Mouse (Mus musculus): ENCODE results near the gene Ncln.

Gene Ncln

GRCm38 (mm10) chr10:81496264-81496901, at the start of gene Ncln:
Gene Ncln (minus strand): TSS chr10:81496392.
- DNase-seq (ENCODE audit: low spot score): peak; percentile 98

GRCm38 (mm10) chr10:81545161-81545747, 49.1 kb upstream of the Ncln start, which contains the start of gene Gna11:
Gene Gna11 (minus strand): TSS chr10:81545190.
- DNase-seq (ENCODE audit: low spot score): peak; percentile 98

GRCm38 (mm10) chr10:81544296-81545160, 48.3 kb upstream of the Ncln start:
- DNase-seq (ENCODE audit: low spot score): no peak

- DNase-seq (ENCODE audit: low spot score): no peak
Measured at GRCm38 (mm10) chr10:81543633-81544032, 47.4 kb upstream of the Ncln start.

GRCm38 (mm10) chr10:81542727-81543460, 46.7 kb upstream of the Ncln start:
- DNase-seq (ENCODE audit: low spot score): no peak

GRCm38 (mm10) chr10:81541803-81542202, 45.6 kb upstream of the Ncln start:
- peak; percentile 71 for DNase-seq (ENCODE audit: low spot score)

DNA sequence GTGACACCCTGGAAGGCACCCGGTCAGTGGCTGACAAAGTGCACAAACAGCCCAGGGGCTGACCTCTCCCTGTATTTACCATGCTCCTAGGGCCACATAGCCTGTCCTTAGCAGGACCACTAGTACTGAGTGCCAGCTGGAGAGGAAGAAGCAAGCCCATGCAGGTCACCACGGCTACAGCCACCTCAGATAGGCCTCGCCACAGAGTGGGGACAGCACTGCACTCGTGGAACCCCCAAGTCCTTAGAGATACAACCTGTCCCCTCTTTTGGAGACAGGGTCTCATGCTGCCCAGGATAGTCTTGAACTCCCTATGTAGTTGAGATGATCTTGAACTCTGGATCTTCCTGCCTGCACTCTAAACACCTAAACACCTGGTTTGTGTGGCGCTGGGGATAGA, 45.2 kb upstream of the Ncln start:
- DNase-seq (ENCODE audit: low spot score): no peak

DNA sequence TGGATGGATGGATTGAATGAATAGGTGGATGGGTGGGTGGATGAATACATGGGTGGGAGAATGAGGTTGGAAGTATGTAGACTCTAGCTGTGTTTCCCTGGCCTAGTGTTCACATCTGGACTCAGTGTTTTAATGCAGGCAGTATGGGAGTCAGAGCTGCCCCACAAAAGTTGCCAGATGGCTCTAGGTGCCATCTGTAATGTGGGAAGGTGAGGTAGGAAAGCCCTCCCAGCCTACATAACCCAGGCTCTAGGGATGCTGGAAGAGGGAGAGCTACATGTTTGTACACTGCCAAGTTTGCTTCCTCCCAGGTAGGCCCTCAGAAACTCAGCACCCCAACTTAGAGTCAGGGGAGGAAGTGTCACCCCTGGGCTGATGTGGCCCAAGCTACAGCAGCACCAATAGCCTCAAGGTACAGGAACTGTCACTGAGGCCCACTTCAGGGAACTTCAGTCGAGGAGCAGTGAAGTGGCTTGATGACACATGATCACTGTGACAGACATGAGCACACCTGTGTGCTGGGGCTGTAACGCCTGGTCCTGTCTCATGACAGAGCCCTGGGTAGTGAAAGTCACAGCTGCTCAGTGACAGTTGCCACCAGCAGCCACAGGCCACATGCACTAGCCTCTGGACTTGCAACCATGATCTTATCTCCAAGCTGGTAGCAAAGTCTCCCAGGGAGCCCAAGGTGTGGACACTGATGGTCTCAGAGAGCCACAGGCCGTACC, 42.3 kb upstream of the Ncln start:
- no peak for DNase-seq (ENCODE audit: low spot score)

DNA sequence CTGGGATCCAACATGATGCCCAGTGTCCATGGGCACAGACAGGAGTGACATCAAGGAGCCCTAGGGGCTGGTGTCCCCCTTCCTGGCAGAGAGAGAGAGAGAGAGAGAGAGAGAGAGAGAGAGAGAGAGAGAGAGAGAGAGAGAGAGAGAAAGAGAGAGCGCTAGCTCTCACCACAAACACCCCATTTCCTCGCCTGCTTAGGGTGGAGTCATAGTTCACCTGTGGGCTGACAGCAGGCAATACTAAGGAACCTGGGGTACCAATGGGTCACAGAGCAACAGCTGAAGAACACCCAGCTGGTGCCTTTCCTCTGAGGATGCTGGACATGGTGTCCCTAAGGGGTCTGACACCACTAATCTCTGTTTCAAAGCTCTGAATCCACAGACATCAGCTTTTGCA, 41.2 kb upstream of the Ncln start:
- DNase-seq (ENCODE audit: low spot score): no peak

- DNase-seq (ENCODE audit: low spot score): no peak
Measured at GRCm38 (mm10) chr10:81536734-81537133, 40.5 kb upstream of the Ncln start.

DNA sequence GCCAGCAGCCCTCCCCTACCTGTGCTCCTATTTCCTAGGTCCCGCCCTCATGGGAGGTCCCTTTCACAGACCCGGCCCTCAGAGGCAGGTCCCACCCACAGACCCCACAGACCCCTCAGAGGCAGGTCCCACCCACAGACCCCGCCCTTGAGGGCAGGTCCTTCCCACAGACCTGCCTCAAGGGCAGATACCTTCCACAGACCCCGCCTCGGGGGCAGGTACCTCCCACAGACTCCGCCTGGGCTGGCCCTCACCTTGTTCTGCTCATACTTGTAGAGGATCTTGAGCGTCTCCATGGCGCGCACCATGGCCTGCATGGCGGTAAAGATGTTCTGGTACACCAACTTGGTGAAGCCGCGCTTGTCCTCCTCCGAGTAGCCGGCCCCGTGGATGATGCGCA, 38.6 kb upstream of the Ncln start:
- no peak for DNase-seq (ENCODE audit: low spot score)

- peak; percentile 68 for DNase-seq (ENCODE audit: low spot score)
Measured at GRCm38 (mm10) chr10:81526779-81527178, 30.6 kb upstream of the Ncln start.

GRCm38 (mm10) chr10:81525017-81525694, 29.0 kb upstream of the Ncln start:
- no peak for DNase-seq (ENCODE audit: low spot score)

- DNase-seq (ENCODE audit: low spot score): no peak
Measured at GRCm38 (mm10) chr10:81524051-81524605, 27.9 kb upstream of the Ncln start, which contains the start of gene Gna15. Gene Gna15 (minus strand): TSS chr10:81524225.

- DNase-seq (ENCODE audit: low spot score): no peak
Measured at GRCm38 (mm10) chr10:81523570-81523969, 27.4 kb upstream of the Ncln start.

DNA sequence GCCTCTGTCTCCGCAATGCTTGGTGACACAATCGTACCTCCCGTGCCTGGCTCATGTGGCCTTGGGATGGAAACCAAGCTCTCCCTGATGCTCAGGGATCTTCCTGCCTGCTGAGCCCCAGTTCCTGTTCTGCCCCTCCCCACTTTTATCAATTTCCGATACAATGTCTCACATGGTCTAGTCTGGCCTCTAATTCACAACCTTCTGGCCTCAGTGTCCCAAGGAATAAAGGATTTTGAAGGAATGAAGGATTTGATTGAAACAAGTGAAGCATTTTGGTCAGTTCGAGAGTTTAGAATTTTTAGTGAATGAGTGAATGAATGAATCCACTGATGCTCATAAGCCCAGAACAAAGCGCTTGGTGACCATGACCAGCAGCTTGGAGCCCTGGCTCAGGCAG, 26.9 kb upstream of the Ncln start:
- no peak for DNase-seq (ENCODE audit: low spot score)

- DNase-seq (ENCODE audit: low spot score): no peak
Measured at GRCm38 (mm10) chr10:81519978-81520365, 23.8 kb upstream of the Ncln start.

DNA sequence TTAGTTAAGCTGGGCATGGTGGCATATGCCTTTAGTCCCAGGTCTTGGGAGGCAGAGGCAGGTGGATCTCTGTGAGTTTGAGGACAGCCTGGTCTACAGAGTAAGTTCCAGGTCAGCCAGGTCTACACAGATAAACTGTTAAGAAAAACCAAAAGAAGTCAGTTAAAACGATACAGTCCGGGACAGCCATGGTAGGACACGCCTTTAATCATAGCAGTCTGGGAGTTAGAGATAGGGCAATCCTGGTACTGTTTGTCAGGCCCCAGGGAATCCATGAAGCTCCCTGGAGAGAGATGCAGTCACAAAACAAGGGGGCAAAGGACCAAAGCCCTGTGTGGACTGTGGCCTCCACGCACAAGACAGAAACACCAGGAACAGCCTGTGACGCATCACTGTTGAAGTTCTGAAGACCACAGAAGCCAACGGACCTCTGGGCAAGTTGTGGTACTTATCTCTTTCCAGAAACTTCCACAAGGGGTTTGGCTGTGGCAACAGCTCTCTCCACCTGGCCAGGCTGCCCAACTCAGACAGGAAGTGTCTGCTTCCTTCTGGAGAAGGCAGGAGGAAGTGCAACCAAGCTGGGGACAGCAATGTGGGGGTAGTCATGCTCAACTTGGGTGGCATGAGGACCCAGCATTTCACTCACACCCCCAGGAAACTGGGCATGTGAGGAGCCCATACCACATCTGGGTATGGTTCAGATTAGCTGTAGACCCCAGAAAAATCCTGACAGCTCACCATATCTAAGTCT, 23.2 kb upstream of the Ncln start:
- DNase-seq (ENCODE audit: low spot score): no peak

- peak; percentile 71 for DNase-seq (ENCODE audit: low spot score)
Measured at GRCm38 (mm10) chr10:81518546-81518945, 22.4 kb upstream of the Ncln start.

DNA sequence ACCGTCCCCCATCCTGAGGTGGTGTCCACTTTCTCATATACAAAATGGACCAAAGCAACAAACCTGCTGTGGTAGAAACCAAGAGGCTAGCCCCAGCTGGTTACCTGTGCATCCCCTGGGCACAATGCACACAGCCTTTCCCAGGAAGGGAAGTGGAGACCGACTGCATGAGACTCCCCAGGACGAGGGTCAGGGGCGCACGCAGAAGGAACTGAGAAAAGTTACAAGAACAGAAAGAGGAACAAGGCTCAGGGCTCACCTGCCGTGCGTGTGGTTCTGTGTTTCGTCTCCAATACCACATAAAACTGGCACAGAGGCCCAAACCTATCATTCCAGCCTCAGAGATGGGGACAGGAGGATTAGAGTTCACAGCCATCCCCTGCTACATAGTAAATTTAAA, 21.0 kb upstream of the Ncln start:
- DNase-seq (ENCODE audit: low spot score): no peak

Data from adipocyte (in vitro differentiated cells).